Mouse (Mus musculus): ENCODE data around the gene Tsc22d2.

DNA sequence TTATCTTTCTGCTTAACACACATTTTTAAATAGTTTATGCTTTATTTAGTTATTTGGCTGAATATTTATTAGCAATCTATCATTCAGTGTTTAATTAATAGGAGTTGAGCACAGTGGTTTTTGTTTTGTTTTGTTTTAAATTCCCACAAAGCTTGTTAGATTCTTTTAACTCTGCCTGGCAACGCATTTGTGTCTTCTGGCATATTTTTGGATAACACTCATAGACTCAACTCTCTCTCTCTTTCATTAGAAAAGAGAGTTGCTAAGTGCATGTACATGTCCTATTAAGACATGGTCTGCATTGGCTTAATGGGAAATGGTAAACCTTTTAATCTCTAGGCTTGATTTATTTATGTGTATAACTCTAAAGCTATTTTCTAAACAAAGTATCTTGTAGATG lies 14.3 kb downstream of the Tsc22d2 start:
- TF ChIP-seq CTCF (IDR thresholded peaks at IDR 0.05) (no peak), EP300 (IDR thresholded peaks at IDR 0.05) (no peak)
